Mouse (Mus musculus) MEL (cell line): ENCODE results near the gene Insrr. TPM values are rescaled to one million over a fixed set of nuclear protein-coding genes. Genes with fewer than 3 reads are reported as not detected.

Experiments used
- DNase-seq: peaks from one replicate; pipeline ENCODE4 v3.0.0; 2011; ENCODE audit warnings: low read depth, low spot score
- H3K27ac ChIP-seq: 2 replicates; pipeline ENCODE4 v1.5.1; 2012; ENCODE audit warnings: low read depth, mild to moderate bottlenecking, control low read depth, low read length, moderate library complexity; ENCODE audit not compliant: control insufficient read depth
- H3K27me3 ChIP-seq, 2 experiments: fragments of 150-350 bp in 1 of 2; sonication (generic) in 1 of 2; 2 replicates each; pipeline ENCODE4 v1.6.1; 2012; ENCODE audit warnings: low read length in 2 of 2, mild to moderate bottlenecking in 2 of 2, improper control_type of control experiment in 1 of 2, moderate library complexity in 1 of 2; ENCODE audit not compliant: insufficient read depth in 2 of 2, control insufficient read depth in 1 of 2
- H3K36me3 ChIP-seq, 2 experiments: 2 replicates each; pipeline ENCODE4 v1.6.1; 2012 to 2014; ENCODE audit warnings: low read length in 2 of 2, improper control_type of control experiment in 1 of 2, inconsistent platforms in 1 of 2, mild to moderate bottlenecking in 1 of 2; ENCODE audit not compliant: insufficient read depth in 2 of 2, control insufficient read depth in 1 of 2
- H3K4me1 ChIP-seq, 2 experiments: fragments of 150-350 bp in 1 of 2; sonication (generic) in 1 of 2; 2 replicates each; pipeline ENCODE4 v1.6.1; 2012; ENCODE audit warnings: low read length in 2 of 2, improper control_type of control experiment in 1 of 2, mild to moderate bottlenecking in 1 of 2; ENCODE audit not compliant: insufficient read depth in 2 of 2, control insufficient read depth in 1 of 2
- H3K4me3 ChIP-seq, 2 experiments: fragments of 150-350 bp in 1 of 2; sonication (generic) in 1 of 2; 2 replicates each; pipeline ENCODE4 v1.5.1; 2012; ENCODE audit warnings: low read depth in 2 of 2, low read length in 2 of 2, mild to moderate bottlenecking in 2 of 2, moderate library complexity in 2 of 2, control low read depth in 1 of 2, improper control_type of control experiment in 1 of 2; ENCODE audit not compliant: control insufficient read depth in 1 of 2, insufficient read depth in 1 of 2
- H3K79me2 ChIP-seq: 2 replicates; pipeline ENCODE4 v1.6.1; 2012; ENCODE audit warnings: mild to moderate bottlenecking, low read length, moderate library complexity; ENCODE audit not compliant: control insufficient read depth, poor library complexity, insufficient read depth
- H3K9ac ChIP-seq: 2 replicates; pipeline ENCODE4 v1.6.1; 2012; ENCODE audit warnings: low read depth, mild to moderate bottlenecking, control low read depth, low read length, moderate library complexity; ENCODE audit not compliant: control insufficient read depth, poor library complexity, severe bottlenecking
- H3K9me3 ChIP-seq: fragments of 150-350 bp; sonication (generic); replicated peaks from 2 replicates; pipeline ENCODE4 v1.6.1; 2012; ENCODE audit warnings: mild to moderate bottlenecking, low read length, improper control_type of control experiment, moderate library complexity; ENCODE audit not compliant: insufficient read depth
- CHD1 ChIP-seq: IDR thresholded peaks from 2 replicates; pipeline ENCODE4 v1.6.1; 2012; ENCODE audit warnings: low read depth, mild to moderate bottlenecking, inconsistent platforms, low read length, improper control_type of control experiment
- CHD2 ChIP-seq: IDR thresholded peaks from 2 replicates; pipeline ENCODE4 v1.6.1; 2011; ENCODE audit warnings: low read length, improper control_type of control experiment
- CTCF ChIP-seq, 3 experiments: IDR thresholded peaks in 2 of 3; conservative IDR thresholded peaks in 1 of 3; 2 replicates each; pipeline ENCODE4 v1.5.1; 2011 to 2012; ENCODE audit warnings: low read length in 3 of 3, low read depth in 2 of 3, mild to moderate bottlenecking in 2 of 3, improper control_type of control experiment in 1 of 3, inconsistent platforms in 1 of 3, mixed read lengths in 1 of 3, moderate library complexity in 1 of 3; ENCODE audit not compliant: control insufficient read depth in 1 of 3, insufficient read depth in 1 of 3, poor library complexity in 1 of 3, severe bottlenecking in 1 of 3
- ELF1 ChIP-seq: IDR thresholded peaks from 2 replicates; pipeline ENCODE4 v1.6.1; 2014; ENCODE audit warnings: low read depth, mild to moderate bottlenecking, inconsistent platforms, low read length, improper control_type of control experiment, moderate library complexity
- EP300 ChIP-seq, 2 experiments: IDR thresholded peaks; 2 replicates each; pipeline ENCODE4 v1.6.1; 2011; ENCODE audit warnings: improper control_type of control experiment in 2 of 2, low read length in 2 of 2, low read depth in 1 of 2, mild to moderate bottlenecking in 1 of 2
- GATA1 ChIP-seq: IDR thresholded peaks from 2 replicates; pipeline ENCODE4 v1.6.1; 2011; ENCODE audit warnings: low read depth, low read length, improper control_type of control experiment
- JUND ChIP-seq: IDR thresholded peaks from 2 replicates; pipeline ENCODE4 v1.6.1; 2011; ENCODE audit warnings: low read depth, mild to moderate bottlenecking, improper control_type of control experiment, low read length
- MAZ ChIP-seq: IDR thresholded peaks from 2 replicates; pipeline ENCODE4 v1.6.1; 2012; ENCODE audit warnings: low read depth, mild to moderate bottlenecking, inconsistent platforms, low read length, improper control_type of control experiment
- MXI1 ChIP-seq: IDR thresholded peaks from 2 replicates; pipeline ENCODE4 v1.6.1; 2011; ENCODE audit warnings: mild to moderate bottlenecking, low read depth, low read length, improper control_type of control experiment
- NRF1 ChIP-seq: IDR thresholded peaks from 2 replicates; pipeline ENCODE4 v1.6.1; 2014; ENCODE audit warnings: low read depth, mild to moderate bottlenecking, inconsistent platforms, low read length, improper control_type of control experiment, moderate library complexity; ENCODE audit not compliant: poor library complexity, insufficient read depth, severe bottlenecking
- RCOR1 ChIP-seq: IDR thresholded peaks from 2 replicates; pipeline ENCODE4 v1.6.1; 2012; ENCODE audit warnings: low read depth, mild to moderate bottlenecking, inconsistent platforms, low read length, improper control_type of control experiment
- SMC3 ChIP-seq: IDR thresholded peaks from 2 replicates; pipeline ENCODE4 v1.6.1; 2011; ENCODE audit warnings: low read depth, low read length, improper control_type of control experiment
- USF2 ChIP-seq, 2 experiments: IDR thresholded peaks; 2 replicates each; pipeline ENCODE4 v1.6.1; 2011 to 2012; ENCODE audit warnings: improper control_type of control experiment in 2 of 2, low read length in 2 of 2, borderline replicate concordance in 1 of 2, inconsistent platforms in 1 of 2, low read depth in 1 of 2, mild to moderate bottlenecking in 1 of 2; ENCODE audit not compliant: insufficient read depth in 1 of 2
- polyA plus RNA-seq, 2 experiments: library from polyadenylated mRNA; stranded (reverse) in 1 of 2; unstranded in 1 of 2; fragments of >175 nt in 1 of 2; fragments of >200 nt in 1 of 2; gene quantifications; 2 replicates each; pipeline versions ENCODE4 v1.2.1 to v1.2.4; 2012; ENCODE audit warnings: low replicate concordance in 2 of 2, low read depth in 1 of 2; ENCODE audit not compliant: insufficient read length in 2 of 2, insufficient read depth in 1 of 2, missing spikeins in 1 of 2
- total RNA-seq: library from RNA; depleted of rRNA; stranded (reverse); fragments of 300-350 nt; gene quantifications from 2 replicates; pipeline ENCODE4 v1.2.3, GENCODE M21; 2012

Gene Insrr
- total and polyA plus RNA-seq, 3 experiments: 0.77 to 3.7 TPM; not detected in 1

DNA sequence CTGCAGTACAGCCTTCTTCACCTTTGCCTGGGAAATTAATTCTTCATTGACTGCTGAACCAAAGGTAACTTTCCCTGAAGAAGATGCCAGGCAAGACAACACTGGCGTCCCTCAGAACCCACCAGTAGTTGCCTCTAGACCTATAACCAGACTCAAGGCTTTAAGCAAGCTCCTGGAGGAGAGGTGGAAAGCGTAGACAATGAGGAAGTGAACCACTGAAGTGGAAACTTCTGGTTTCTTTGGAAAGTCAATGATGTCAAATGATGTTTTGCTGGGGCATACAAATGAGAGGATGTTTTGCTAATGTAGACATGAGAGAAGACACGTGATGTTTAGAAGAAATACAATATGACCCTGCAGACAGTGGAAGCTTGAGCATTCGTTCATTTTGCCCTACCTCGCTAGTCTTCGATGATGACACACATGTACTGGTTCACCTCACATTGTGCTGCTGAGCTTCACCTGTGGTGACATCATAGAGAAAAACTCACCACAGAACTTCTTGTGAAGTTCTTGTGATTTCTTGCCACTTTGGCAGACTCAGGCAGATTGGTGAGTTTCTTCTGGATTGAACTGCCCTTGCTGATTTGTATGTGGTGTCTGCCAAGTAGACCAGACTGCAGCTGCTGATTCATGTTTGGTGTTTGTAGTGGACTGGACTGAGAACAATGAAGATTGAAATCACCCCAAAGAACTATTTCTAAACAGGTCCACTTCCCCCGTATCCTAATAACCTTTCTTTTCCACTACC lies 35.5 kb downstream of the Insrr start:
- peaks cover 0 to 5% of the 10 kb centered on the region in 2 experiments; a peak in 2 of 4 replicates for H3K27me3 ChIP-seq
- no peaks in the 10 kb centered on the region for H3K9me3 ChIP-seq
- no peaks in the 10 kb centered on the region for H3K79me2 ChIP-seq
- TF ChIP-seq EP300 (IDR thresholded peaks at IDR 0.05; ENCODE audit: low read depth in 1 of 2, low read length in 2 of 2) (no peak), MXI1 (no peak), CHD2 (no peak), NRF1 (no peak), USF2 (IDR thresholded peaks at IDR 0.05; ENCODE audit: borderline replicate concordance in 1 of 2, insufficient read depth in 1 of 2, low read depth in 1 of 2, low read length in 2 of 2) (no peak), CHD1 (no peak), MAZ (no peak), JUND (no peak), GATA1 (no peak), RCOR1 (no peak)
- 0 out of 4 replicates have a peak, but pooled peaks cover 0 to 2% of the 10 kb centered on the region in 2 experiments for H3K36me3 ChIP-seq
- no peak overlapping the region for H3K9ac ChIP-seq
- no peak for DNase-seq
- H3K4me3 ChIP-seq: no peak overlapping the region
- H3K4me1 ChIP-seq: no peaks in the 10 kb centered on the region
- H3K27ac ChIP-seq: no peak overlapping the region

DNA sequence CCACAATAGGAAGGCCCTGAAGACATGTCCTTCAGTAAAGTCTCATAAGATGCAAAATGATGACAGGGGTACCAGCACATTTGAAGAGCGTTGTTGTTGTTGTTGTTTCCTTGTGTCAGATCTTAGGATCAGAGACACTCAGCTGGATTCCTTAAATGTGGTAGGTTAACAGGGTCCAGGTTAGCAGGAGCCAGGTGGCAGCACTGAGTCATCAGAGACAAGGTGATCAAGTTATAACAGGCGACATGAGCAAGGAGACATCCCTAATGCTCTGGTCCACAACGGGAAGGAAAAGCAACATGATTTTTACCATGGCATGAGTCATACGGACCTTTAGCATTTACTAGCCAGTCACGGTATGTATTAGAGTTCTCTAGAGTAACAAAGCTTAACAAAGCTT lies 36.7 kb downstream of the Insrr start:
- DNase-seq: no peak
- Histone ChIP-seq H3K4me3 (no peak overlapping the region), H3K4me1 (peaks cover 0 to 3% of the 10 kb centered on the region in 2 experiments; a peak in 1 of 4 replicates), H3K79me2 (no peaks in the 10 kb centered on the region), H3K9ac (no peak overlapping the region), H3K9me3 (no peaks in the 10 kb centered on the region), H3K27me3 (peaks cover 0 to 5% of the 10 kb centered on the region in 2 experiments; a peak in 2 of 4 replicates)
- no peak for TF ChIP-seq ELF1
- TF ChIP-seq SMC3: peak; percentile 38
- no peak for TF ChIP-seq NRF1
- TF ChIP-seq CTCF (IDR thresholded peaks at IDR 0.05 in 2 of 3, conservative IDR thresholded peaks at IDR 0.05 in 1 of 3; ENCODE audit: control insufficient read depth in 1 of 3, insufficient read depth in 1 of 3, low read depth in 2 of 3, low read length in 3 of 3, poor library complexity in 1 of 3, severe bottlenecking in 1 of 3): peak; percentile 23 to 42 (median 25); a peak in 4 of 6 replicates
- TF ChIP-seq, all 39 proteins: peak for 2
- no peak overlapping the region for H3K27ac ChIP-seq
- peaks cover 0 to 5% of the 10 kb centered on the region in 2 experiments; a peak in 1 of 4 replicates for H3K36me3 ChIP-seq
